Mouse (Mus musculus) kidney, embryonic 14.5 days (tissue): Measurements from ENCODE around the gene Lmf1. TPM values are rescaled to one million over a fixed set of nuclear protein-coding genes. Genes with fewer than 3 reads are reported as not detected.

ENCODE experiments used
- ATAC-seq: fragments of 200-750 bp; cut with Nextera tagmentation; 2 replicates; pipeline ENCODE4 v1.8.0; 2017; ENCODE audit warnings: moderate number of reproducible peaks, mild to moderate bottlenecking, moderate TSS enrichment, moderate library complexity; ENCODE audit not compliant: low FRiP score, low TSS enrichment
- H3K27ac ChIP-seq: fragments of 300-500 bp; sonication (generic); 2 replicates; pipeline ENCODE4 v1.5.1; 2014; ENCODE audit warnings: low read depth, mild to moderate bottlenecking, low read length, moderate library complexity, mixed read lengths
- H3K27me3 ChIP-seq: fragments of 300-500 bp; sonication (generic); 2 replicates; pipeline ENCODE4 v1.6.1; 2014; ENCODE audit warnings: mild to moderate bottlenecking, low read length; ENCODE audit not compliant: control insufficient read depth, insufficient read depth
- H3K36me3 ChIP-seq: fragments of 300-500 bp; sonication (generic); 2 replicates; pipeline ENCODE4 v1.6.1; 2014; ENCODE audit warnings: low read length, mixed read lengths; ENCODE audit not compliant: control insufficient read depth, insufficient read depth
- H3K4me1 ChIP-seq: fragments of 300-500 bp; sonication (generic); 2 replicates; pipeline ENCODE4 v1.6.1; 2014; ENCODE audit warnings: low read length, mixed read lengths; ENCODE audit not compliant: control insufficient read depth, insufficient read depth
- H3K4me2 ChIP-seq: fragments of 300-500 bp; sonication (generic); replicated peaks from 2 replicates; pipeline ENCODE4 v1.6.1; 2014; ENCODE audit warnings: low read depth, mild to moderate bottlenecking, low read length
- H3K4me3 ChIP-seq: fragments of 300-500 bp; sonication (generic); 2 replicates; pipeline ENCODE4 v1.5.1; 2014; ENCODE audit warnings: mild to moderate bottlenecking, low read length
- H3K9ac ChIP-seq: fragments of 300-500 bp; sonication (generic); 2 replicates; pipeline ENCODE4 v1.6.1; 2014; ENCODE audit warnings: low read depth, mild to moderate bottlenecking, low read length, moderate library complexity
- H3K9me3 ChIP-seq: fragments of 300-500 bp; sonication (generic); 2 replicates; pipeline ENCODE4 v1.6.1; 2016; ENCODE audit warnings: low read length; ENCODE audit not compliant: control insufficient read depth
- WGBS: fragments of 180-500 bp; shearing (Covaris S2); extraction: QIAGEN DNeasy Blood & Tissue Kit; methylation state at CpG from one replicate; pipeline ENCODE4 v1.1.7; 2014; 5-methylcytosine and 5-hydroxymethylcytosine counted together
- polyA plus RNA-seq: library from polyadenylated mRNA; unstranded; fragments of >200 nt; fragmentation: Nextera tagmentation; extraction: Ambion mirVana; gene quantifications from 2 replicates; pipeline ENCODE4 v1.2.1, GENCODE M21; 2014

Gene Lmf1
- polyA plus RNA-seq, 1 experiment from 2014 or later = 29.8 TPM

DNA sequence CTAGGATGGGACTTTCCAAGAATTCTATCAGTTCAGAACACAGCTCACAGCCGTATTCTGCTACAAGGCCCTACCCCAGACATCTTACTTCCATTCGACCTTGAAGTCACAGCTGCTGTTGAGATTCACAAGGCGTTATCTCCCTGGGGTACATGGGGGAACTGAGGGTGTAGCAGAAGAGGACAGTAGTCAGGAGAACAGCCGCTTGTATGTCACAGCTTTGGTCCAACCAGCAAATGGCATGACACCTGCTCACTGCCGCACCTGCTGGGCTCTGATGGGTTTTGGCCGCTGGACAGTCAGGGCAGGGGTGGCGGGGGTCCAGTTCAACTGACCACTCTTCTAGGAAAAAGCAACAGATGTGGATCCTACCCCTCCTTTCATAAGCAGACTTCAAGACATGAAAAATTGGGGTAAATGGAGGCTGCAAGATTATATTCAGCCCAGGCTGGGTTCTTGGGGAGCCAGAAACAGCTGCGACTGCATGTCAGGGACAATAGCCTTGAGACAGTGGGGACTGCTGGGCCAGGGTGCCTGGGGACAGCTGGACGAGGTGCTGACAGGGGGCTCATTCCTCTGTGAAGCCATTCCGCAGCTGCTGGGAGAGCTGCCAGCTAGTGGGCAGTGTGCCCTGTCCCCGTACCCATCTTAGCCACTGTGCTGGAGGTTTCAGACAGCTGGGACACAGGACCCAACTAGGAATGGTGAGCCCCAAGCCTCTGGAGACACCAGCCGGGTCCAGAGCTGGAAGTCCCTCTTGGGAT lies 3.5 kb upstream of the Lmf1 start:
- no peak for ATAC-seq
- Histone ChIP-seq H3K9ac (no peak overlapping the region), H3K36me3 (no peaks in the 10 kb centered on the region), H3K4me3 (no peak overlapping the region), H3K4me2 (no peak overlapping the region), H3K9me3 (no peaks in the 10 kb centered on the region), H3K27ac (no peak overlapping the region), H3K27me3 (no peaks in the 10 kb centered on the region), H3K4me1 (peaks cover 11% of the 10 kb centered on the region; the same call in 1 of the 2 replicates)
- WGBS = 74% methylated on average over 12 of the region's 12 CpGs

- ATAC-seq = no peak
- Histone ChIP-seq H3K4me2 (no peak overlapping the region), H3K9ac (no peak overlapping the region), H3K4me1 (peaks cover 7% of the 10 kb centered on the region; the same call in 1 of the 2 replicates), H3K9me3 (no peaks in the 10 kb centered on the region), H3K36me3 (no peaks in the 10 kb centered on the region), H3K27me3 (no peaks in the 10 kb centered on the region), H3K4me3 (no peak overlapping the region), H3K27ac (no peak overlapping the region)
- 69% methylated on average over 2 of the region's 2 CpGs for WGBS
These were observed 2.9 kb upstream of the Lmf1 start for GRCm38 (mm10) chr17:25576034-25576433.

DNA sequence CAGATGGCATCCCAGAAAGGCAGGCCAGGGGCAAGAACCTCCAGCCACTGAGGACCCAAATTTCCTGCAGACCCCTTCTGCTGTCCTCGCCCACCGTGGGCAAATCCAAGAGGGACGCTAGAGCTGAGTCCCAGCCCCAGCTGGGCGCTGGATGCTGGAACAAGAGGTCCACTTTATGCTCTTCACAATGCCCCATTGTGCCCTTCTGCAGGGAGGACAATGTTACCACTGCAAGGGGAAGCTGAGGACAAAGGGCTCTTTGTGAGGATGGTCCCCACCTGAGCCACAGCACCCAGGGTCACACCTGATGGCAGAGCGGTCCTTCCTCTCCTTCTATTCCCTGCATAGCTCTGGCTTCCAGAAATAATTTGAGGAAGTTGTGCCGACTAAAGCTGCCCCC lies 1.6 kb upstream of the Lmf1 start:
- H3K27ac ChIP-seq = no peak overlapping the region
- H3K9me3 ChIP-seq = no peaks in the 10 kb centered on the region
- no peaks in the 10 kb centered on the region for H3K36me3 ChIP-seq
- H3K9ac ChIP-seq = no peak overlapping the region
- no peak overlapping the region for H3K4me3 ChIP-seq
- H3K4me2 ChIP-seq = no peak overlapping the region
- 71% methylated on average over 6 of the region's 6 CpGs for WGBS
- H3K4me1 ChIP-seq = peaks cover 3% of the 10 kb centered on the region; the same call in 1 of the 2 replicates
- no peak for ATAC-seq
- H3K27me3 ChIP-seq = no peaks in the 10 kb centered on the region

DNA sequence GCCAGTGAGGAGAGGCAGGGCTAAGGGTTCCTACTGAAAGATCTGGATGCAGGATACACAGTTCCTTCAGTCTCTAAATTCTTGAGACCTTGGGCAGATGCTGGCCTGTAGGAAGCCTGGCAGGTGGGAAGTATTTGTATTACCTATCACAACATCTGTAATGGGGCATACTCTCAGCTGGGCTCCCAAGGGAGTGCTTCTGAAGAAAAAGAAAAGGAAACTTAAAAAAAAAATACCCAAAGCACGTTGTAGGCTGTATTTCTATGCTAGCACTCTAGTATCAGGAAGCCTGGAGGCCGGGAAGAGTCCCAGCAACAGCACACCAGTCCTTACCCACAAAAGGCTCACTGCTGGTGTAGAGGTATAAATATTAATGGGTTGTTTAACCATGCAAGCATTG lies 1.2 kb upstream of the Lmf1 start:
- H3K36me3 ChIP-seq = no peaks in the 10 kb centered on the region
- H3K27me3 ChIP-seq = no peaks in the 10 kb centered on the region
- H3K9me3 ChIP-seq = no peaks in the 10 kb centered on the region
- H3K4me1 ChIP-seq = peaks cover 5% of the 10 kb centered on the region; the same call in 1 of the 2 replicates
- H3K9ac ChIP-seq = no peak overlapping the region
- no peak overlapping the region for H3K4me2 ChIP-seq
- no peak overlapping the region for H3K4me3 ChIP-seq
- H3K27ac ChIP-seq = no peak overlapping the region
- no peak for ATAC-seq
- 51% methylated on average over 2 of the region's 2 CpGs for WGBS

GRCm38 (mm10) chr17:25579332-25580047 lies 605 bp downstream of the Lmf1 start:
- Histone ChIP-seq H3K9me3 (no peaks in the 10 kb centered on the region), H3K27ac (peak overlapping the region; percentile 60; the same call in 1 of the 2 replicates), H3K9ac (peak overlapping the region; percentile 76), H3K4me1 (peaks cover 8% of the 10 kb centered on the region; the same call in 1 of the 2 replicates), H3K4me3 (peak overlapping the region; percentile 68), H3K27me3 (no peaks in the 10 kb centered on the region), H3K4me2 (peak overlapping the region; percentile 81), H3K36me3 (no peaks in the 10 kb centered on the region)
- WGBS = 5% methylated on average over 21 of the region's 21 CpGs
- ATAC-seq = peak; percentile 58

- 86% methylated on average over 8 of the region's 8 CpGs for WGBS
- H3K36me3 ChIP-seq = peaks cover 13% of the 10 kb centered on the region
- peaks cover 8% of the 10 kb centered on the region; the same call in 1 of the 2 replicates for H3K4me1 ChIP-seq
- no peak overlapping the region for H3K4me3 ChIP-seq
- no peak overlapping the region for H3K27ac ChIP-seq
- no peak overlapping the region for H3K4me2 ChIP-seq
- no peak overlapping the region for H3K9ac ChIP-seq
- no peaks in the 10 kb centered on the region for H3K27me3 ChIP-seq
- no peaks in the 10 kb centered on the region for H3K9me3 ChIP-seq
- ATAC-seq = no peak
These were observed 3.2 kb downstream of the Lmf1 start for GRCm38 (mm10) chr17:25582076-25582475.

DNA sequence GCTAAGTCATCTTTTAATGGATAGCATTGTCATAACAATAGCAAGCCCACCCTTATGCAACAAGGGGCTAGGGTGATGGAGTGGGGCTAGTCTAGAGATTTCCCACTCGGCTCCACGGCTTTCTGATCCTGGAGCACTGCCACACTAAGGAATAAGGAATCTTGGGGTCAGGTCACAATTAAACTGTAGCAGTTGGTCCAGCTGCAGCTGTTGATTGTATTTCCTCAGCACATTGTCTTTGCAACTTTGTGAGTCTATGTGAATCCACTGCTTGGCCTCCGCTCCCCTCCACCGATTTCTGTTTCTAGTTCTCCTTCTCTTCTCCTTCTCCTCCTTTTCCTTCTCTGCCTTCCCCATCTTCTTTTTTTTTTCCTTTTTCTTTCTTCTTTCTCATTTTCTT lies 4.2 kb downstream of the Lmf1 start:
- Histone ChIP-seq H3K4me3 (no peak overlapping the region), H3K36me3 (peaks cover 22% of the 10 kb centered on the region), H3K4me1 (peaks cover 8% of the 10 kb centered on the region; the same call in 1 of the 2 replicates), H3K9ac (no peak overlapping the region), H3K27me3 (no peaks in the 10 kb centered on the region), H3K4me2 (no peak overlapping the region), H3K27ac (no peak overlapping the region), H3K9me3 (no peaks in the 10 kb centered on the region)
- no peak for ATAC-seq
- 72% methylated on average over 4 of the region's 4 CpGs for WGBS

GRCm38 (mm10) chr17:25583858-25584257 lies 5.0 kb downstream of the Lmf1 start:
- no peaks in the 10 kb centered on the region for H3K9me3 ChIP-seq
- 0 out of 2 replicates have a peak, but pooled peaks cover 5% of the 10 kb centered on the region for H3K4me1 ChIP-seq
- H3K9ac ChIP-seq = no peak overlapping the region
- ATAC-seq = no peak
- no peaks in the 10 kb centered on the region for H3K27me3 ChIP-seq
- no peak overlapping the region for H3K4me2 ChIP-seq
- no peak overlapping the region for H3K27ac ChIP-seq
- H3K4me3 ChIP-seq = no peak overlapping the region
- WGBS = 85% methylated on average over 8 of the region's 8 CpGs
- H3K36me3 ChIP-seq = peaks cover 25% of the 10 kb centered on the region

- no peak overlapping the region for H3K9ac ChIP-seq
- H3K4me2 ChIP-seq = no peak overlapping the region
- no peaks in the 10 kb centered on the region for H3K27me3 ChIP-seq
- no peak overlapping the region for H3K27ac ChIP-seq
- no peaks in the 10 kb centered on the region for H3K9me3 ChIP-seq
- 0 out of 2 replicates have a peak, but pooled peaks cover 5% of the 10 kb centered on the region for H3K4me1 ChIP-seq
- H3K36me3 ChIP-seq = peaks cover 29% of the 10 kb centered on the region
- 90% methylated on average over 9 of the region's 9 CpGs for WGBS
- no peak for ATAC-seq
- H3K4me3 ChIP-seq = no peak overlapping the region
These were observed 5.8 kb downstream of the Lmf1 start for GRCm38 (mm10) chr17:25584646-25585045.
